Mouse (Mus musculus): ENCODE measurements around the gene Erp27. TPM values are rescaled to one million over a fixed set of nuclear protein-coding genes. Genes with fewer than 3 reads are reported as not detected.

Gene Erp27
- not detected in 2 replicates for polyA plus RNA-seq (2012; ENCODE audit: low replicate concordance)

GRCm38 (mm10) chr6:136922080-136922479 is at the start of gene Erp27:
Erp27 (minus strand) TSS chr6:136922180.

GRCm38 (mm10) chr6:136941051-136942021 is 19.4 kb upstream of the Erp27 start, which contains the start of gene Arhgdib:
Arhgdib (minus strand) TSS chr6:136941899.

GRCm38 (mm10) chr6:136923532-136923931 is 1.6 kb upstream of the Erp27 start, which contains the start of gene Pde6h:
Pde6h (plus strand) TSS chr6:136923832.

GRCm38 (mm10) chr6:136875670-136876069 is 46.3 kb downstream of the Erp27 start, which contains the start of gene Mgp:
Mgp (minus strand) TSS chr6:136875823.

Other genes with a start within 250 kb of the Erp27 start
- gene Gucy2c, start 140.4 kb downstream of the Erp27 start, polyA plus RNA-seq (2012; ENCODE audit: low replicate concordance), result not detected in 2 replicates
- gene Hist4h4, start 117.8 kb downstream of the Erp27 start, polyA plus RNA-seq (2012; ENCODE audit: low replicate concordance), result 18.8 and 18.9 TPM in 2 replicates
- gene H2afj, start 113.9 kb downstream of the Erp27 start, polyA plus RNA-seq (2012; ENCODE audit: low replicate concordance), result 194 and 567 TPM in 2 replicates
- gene BC049715, start 94.6 kb downstream of the Erp27 start, polyA plus RNA-seq (2012; ENCODE audit: low replicate concordance), result 3.5 and 6.4 TPM in 2 replicates
- gene Wbp11, start 93.9 kb downstream of the Erp27 start, polyA plus RNA-seq (2012; ENCODE audit: low replicate concordance), result 346 and 357 TPM in 2 replicates
- not detected in 2 replicates for gene Smco3, start 86.7 kb downstream of the Erp27 start, polyA plus RNA-seq (2012; ENCODE audit: low replicate concordance)
- gene Art4, start 64.4 kb downstream of the Erp27 start, polyA plus RNA-seq (2012; ENCODE audit: low replicate concordance), result 0.66 and 4.1 TPM in 2 replicates
- gene Mgp, start 46.4 kb downstream of the Erp27 start, polyA plus RNA-seq (2012; ENCODE audit: low replicate concordance), result not detected in 2 replicates
- gene Pde6h, start 1.7 kb upstream of the Erp27 start, polyA plus RNA-seq (2012; ENCODE audit: low replicate concordance), result 0.07 TPM in 1 of 2 replicates, not detected in the other
- 22.6 and 23.3 TPM in 2 replicates for gene Arhgdib, start 19.7 kb upstream of the Erp27 start, polyA plus RNA-seq (2012; ENCODE audit: low replicate concordance)
- not detected in 2 replicates for gene Rerg, start 248.3 kb upstream of the Erp27 start, polyA plus RNA-seq (2012; ENCODE audit: low replicate concordance)

All from leukemia stem cell, adult 10-12 weeks (primary cell).